Mouse (Mus musculus) testis, adult 2 months (tissue): ENCODE measurements at regions not wholly inside any gene's neighbourhood (a gene's known extent, or its start where the extent isn't known, plus 50 kb on each side); places are given as distances from the start of the nearest gene placed in this dataset.

Source experiments
- CTCF ChIP-seq: fragments of 200-500 bp; IDR thresholded peaks from 2 replicates; pipeline ENCODE4 v1.5.1; 2012; ENCODE audit warnings: low read depth, mild to moderate bottlenecking, inconsistent platforms, low read length, moderate library complexity; ENCODE audit not compliant: control insufficient read depth, insufficient read depth, insufficient replicate concordance
- POLR2A ChIP-seq: fragments of 200-500 bp; IDR thresholded peaks from 2 replicates; pipeline ENCODE4 v1.6.1; 2012; ENCODE audit warnings: low read depth, mild to moderate bottlenecking, inconsistent platforms, low read length, moderate library complexity; ENCODE audit not compliant: control insufficient read depth

DNA sequence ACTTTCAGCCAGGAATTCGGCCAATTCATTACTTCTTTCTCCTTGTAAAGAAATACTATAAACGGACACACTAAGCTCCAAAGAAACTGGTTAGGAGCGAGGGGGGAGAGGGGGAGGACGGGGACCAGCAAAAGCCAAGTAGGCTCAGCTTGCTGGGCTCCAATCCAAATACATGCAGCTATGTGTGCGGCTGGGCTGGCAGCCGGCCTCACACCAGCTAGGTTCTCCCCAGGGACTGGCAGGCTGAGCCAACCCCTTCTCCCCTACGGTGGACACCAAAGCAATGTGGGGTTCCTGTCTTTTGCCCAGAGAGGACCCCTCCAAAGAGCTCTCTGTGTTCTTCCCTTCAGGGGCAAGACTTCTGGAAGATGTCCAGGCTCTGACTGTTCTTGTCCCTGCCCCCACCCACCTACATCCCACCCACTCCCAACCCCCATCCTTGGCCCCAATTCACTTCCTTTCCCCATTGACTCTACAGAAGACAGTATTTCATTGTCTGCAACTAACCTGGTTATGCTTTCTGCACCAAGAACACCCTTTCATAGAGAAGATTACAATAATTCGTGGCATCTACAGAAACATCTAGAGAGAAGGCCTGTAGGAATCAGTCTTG, 77.4 kb upstream of the Fyn start:
- TF ChIP-seq POLR2A (no peak), CTCF (no peak)
